Mouse (Mus musculus) liver, embryonic 13.5 days (tissue): ENCODE data around the gene Tmem240. TPM values are rescaled to one million over a fixed set of nuclear protein-coding genes. Genes with fewer than 3 reads are reported as not detected.

Experiments
- ATAC-seq: fragments of 200-750 bp; cut with Nextera tagmentation; 2 replicates; pipeline ENCODE4 v1.8.0; 2017; ENCODE audit warnings: low read depth, mild to moderate bottlenecking, moderate number of reproducible peaks, moderate library complexity
- DNase-seq: peaks from one replicate; pipeline ENCODE4 v3.0.0; 2022
- H3K27ac ChIP-seq: fragments of 300-500 bp; sonication (generic); 2 replicates; pipeline ENCODE4 v1.5.1; 2015; ENCODE audit warnings: moderate library complexity, mild to moderate bottlenecking, inconsistent platforms
- H3K27me3 ChIP-seq: fragments of 300-500 bp; sonication (generic); 2 replicates; pipeline ENCODE4 v1.6.1; 2015; ENCODE audit warnings: mild to moderate bottlenecking, inconsistent platforms
- H3K36me3 ChIP-seq: fragments of 300-500 bp; sonication (generic); 2 replicates; pipeline ENCODE4 v1.6.1; 2015; ENCODE audit warnings: mild to moderate bottlenecking, inconsistent platforms
- H3K4me1 ChIP-seq: fragments of 300-500 bp; sonication (generic); replicated peaks from 2 replicates; pipeline ENCODE4 v1.6.1; 2015; ENCODE audit warnings: inconsistent platforms
- H3K4me2 ChIP-seq: fragments of 300-500 bp; sonication (generic); 2 replicates; pipeline ENCODE4 v1.6.1; 2015; ENCODE audit warnings: inconsistent platforms, mild to moderate bottlenecking, moderate library complexity
- H3K4me3 ChIP-seq: fragments of 300-500 bp; sonication (generic); replicated peaks from 2 replicates; pipeline ENCODE4 v1.5.1; 2015; ENCODE audit warnings: mild to moderate bottlenecking, inconsistent platforms
- H3K9ac ChIP-seq: fragments of 300-500 bp; sonication (generic); 2 replicates; pipeline ENCODE4 v1.6.1; 2015; ENCODE audit warnings: mild to moderate bottlenecking, inconsistent platforms
- H3K9me3 ChIP-seq: fragments of 300-500 bp; sonication (generic); replicated peaks from 2 replicates; pipeline ENCODE4 v1.6.1; 2016; ENCODE audit warnings: inconsistent platforms
- WGBS: fragments of 180-500 bp; shearing (Covaris S2); methylation state at CpG from one replicate; pipeline ENCODE4 v1.1.7; 2015; ENCODE audit not compliant: insufficient replicate concordance; 5-methylcytosine and 5-hydroxymethylcytosine counted together
- polyA plus RNA-seq: library from polyadenylated mRNA; unstranded; fragments of >200 nt; fragmentation: Nextera tagmentation; extraction: Ambion mirVana; gene quantifications from 2 replicates; pipeline ENCODE4 v1.2.1, GENCODE M21; 2015

Gene Tmem240
- polyA plus RNA-seq, 1 experiment from 2014 or later = 0.18 TPM

DNA sequence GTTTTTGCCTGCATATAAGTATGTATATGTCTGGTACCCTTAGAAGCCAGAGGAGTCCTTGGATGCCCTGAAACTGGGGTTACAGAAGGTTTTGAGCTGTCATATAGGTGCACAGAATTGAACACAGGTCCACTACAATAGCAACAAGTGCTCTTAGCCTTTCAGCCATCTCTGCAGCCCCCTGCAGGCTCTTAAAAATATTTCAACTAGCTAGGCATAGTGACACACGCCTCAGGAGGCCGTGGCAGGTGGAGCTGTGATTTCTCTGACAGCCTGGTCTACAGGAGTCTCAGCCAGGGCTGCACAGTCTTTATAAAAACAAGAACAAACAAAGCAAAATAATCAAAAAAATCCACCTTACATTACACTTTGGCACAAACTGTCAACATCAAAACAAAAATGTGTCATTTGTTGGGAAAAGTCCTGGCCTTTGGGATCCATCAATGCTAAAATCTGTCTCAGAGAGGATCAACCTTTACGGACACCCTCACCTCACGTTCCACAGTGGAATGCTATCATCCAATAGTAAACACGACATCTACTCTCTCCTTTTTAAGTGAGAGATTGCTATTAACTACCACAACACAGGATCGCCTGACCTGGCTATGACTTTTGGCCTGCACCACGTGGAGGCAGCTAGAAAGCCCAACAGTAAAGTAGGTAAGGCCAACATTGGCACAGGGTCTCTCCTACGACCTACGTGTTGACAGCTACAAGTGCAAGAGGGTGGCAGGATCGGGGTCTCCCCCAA is 25.4 kb downstream of the Tmem240 start:
- H3K9me3 ChIP-seq = no peaks in the 10 kb centered on the region
- H3K4me1 ChIP-seq = peaks cover 40% of the 10 kb centered on the region
- peak overlapping the region; percentile 71 for H3K27ac ChIP-seq
- WGBS = 2% methylated on average over 10 of the region's 10 CpGs
- ATAC-seq (0 out of 2 replicates have a peak, but pooled peaks have one; percentile 1), DNase-seq (peak; percentile 37)
- peak overlapping the region; percentile 82 for H3K4me3 ChIP-seq
- peak overlapping the region; percentile 85 for H3K9ac ChIP-seq
- peaks cover 34% of the 10 kb centered on the region for H3K36me3 ChIP-seq
- peak overlapping the region; percentile 97 for H3K4me2 ChIP-seq
- no peaks in the 10 kb centered on the region for H3K27me3 ChIP-seq

DNA sequence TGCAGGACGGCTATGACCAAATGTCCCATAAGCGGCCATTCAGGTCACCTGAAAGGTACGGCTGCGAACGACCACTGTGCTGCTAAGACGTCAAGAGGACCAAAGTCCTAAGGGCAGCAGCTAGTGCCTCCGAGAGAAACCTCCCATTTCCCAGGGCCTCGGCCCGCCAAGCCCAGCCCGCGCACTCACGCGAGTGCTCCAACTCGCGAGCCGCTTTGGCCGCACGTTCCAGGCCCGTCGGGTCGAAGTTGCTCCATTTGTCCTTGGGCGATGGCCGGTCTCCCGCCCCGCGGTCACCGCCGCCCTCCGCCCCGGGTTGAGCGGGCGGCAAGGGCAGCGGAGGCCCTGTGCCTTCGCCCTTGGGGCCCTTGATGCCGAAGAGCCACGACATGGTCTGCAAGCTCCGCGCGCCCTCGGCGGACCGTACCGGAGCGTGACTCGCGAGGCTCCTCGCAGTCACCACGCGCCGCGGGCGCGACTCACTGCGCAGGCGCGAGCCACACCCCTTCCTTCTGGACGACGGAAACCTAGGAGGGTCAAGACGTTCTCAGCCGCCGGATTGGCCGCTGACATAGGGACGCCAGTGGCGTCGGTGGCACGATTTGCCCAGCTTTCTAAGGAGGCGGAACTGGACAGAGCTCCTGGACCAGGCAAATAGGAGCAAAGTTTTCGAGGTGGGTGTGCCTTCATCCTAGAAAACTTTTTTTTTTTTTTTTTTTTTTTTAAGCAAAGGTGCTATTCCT is 26.2 kb downstream of the Tmem240 start, which contains the start of gene Atad3a:
Gene Atad3a (minus strand): TSS at position 481 of the 743 bp plus-strand sequence.
- peak within 1 kb of the TSS; percentile 97 for H3K4me2 ChIP-seq
- peak within 1 kb of the TSS; percentile 85 for H3K9ac ChIP-seq
- ATAC-seq (peak; percentile 98), DNase-seq (peak; percentile 96)
- peak within 1 kb of the TSS; percentile 82 for H3K4me3 ChIP-seq
- H3K36me3 ChIP-seq = peaks cover 27% of the 10 kb centered on the region
- H3K27me3 ChIP-seq = no peaks in the 10 kb centered on the region
- no peaks in the 10 kb centered on the region for H3K9me3 ChIP-seq
- under 1% methylated on average over 68 of the region's 68 CpGs for WGBS
- peak within 1 kb of the TSS; percentile 71 for H3K27ac ChIP-seq
- H3K4me1 ChIP-seq = peaks cover 40% of the 10 kb centered on the region

GRCm38 (mm10) chr4:155761356-155762099 is 26.9 kb downstream of the Tmem240 start:
- peak overlapping the region; percentile 85 for H3K9ac ChIP-seq
- H3K36me3 ChIP-seq = peaks cover 19% of the 10 kb centered on the region
- ATAC-seq = no peak
- WGBS = 3% methylated on average over 28 of the region's 28 CpGs
- H3K27me3 ChIP-seq = no peaks in the 10 kb centered on the region
- H3K9me3 ChIP-seq = no peaks in the 10 kb centered on the region
- H3K4me3 ChIP-seq = peak overlapping the region; percentile 82
- DNase-seq = peak; percentile 18
- H3K27ac ChIP-seq = peak overlapping the region; percentile 48
- peaks cover 40% of the 10 kb centered on the region for H3K4me1 ChIP-seq
- H3K4me2 ChIP-seq = peak overlapping the region; percentile 97

DNA sequence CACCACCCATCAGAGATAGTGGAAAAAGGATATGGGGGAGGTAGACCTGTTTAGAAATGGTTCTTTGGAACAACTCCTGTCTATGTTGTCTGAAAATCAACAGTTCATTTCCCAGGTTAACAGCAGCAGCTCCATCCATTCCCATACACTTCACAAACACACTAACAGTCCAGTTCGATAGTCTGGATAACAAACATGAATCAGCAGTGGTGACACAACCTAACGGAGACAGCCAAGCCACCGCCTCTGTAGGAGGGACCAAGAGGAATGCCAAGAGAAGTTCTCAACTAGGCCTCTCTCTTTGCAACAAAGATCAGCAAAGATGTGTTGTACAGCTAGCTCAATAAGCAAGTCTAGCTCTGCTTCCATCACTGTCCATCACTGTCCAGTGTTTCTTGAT is 27.8 kb downstream of the Tmem240 start:
- ATAC-seq (no peak), DNase-seq (no peak)
- 63% methylated on average over 3 of the region's 3 CpGs for WGBS
- peak overlapping the region; percentile 97 for H3K4me2 ChIP-seq
- peaks cover 40% of the 10 kb centered on the region for H3K4me1 ChIP-seq
- no peaks in the 10 kb centered on the region for H3K9me3 ChIP-seq
- peak overlapping the region; percentile 82; the same call in 1 of the 2 replicates for H3K4me3 ChIP-seq
- H3K27me3 ChIP-seq = no peaks in the 10 kb centered on the region
- no peak overlapping the region; the same call in 1 of the 2 replicates for H3K9ac ChIP-seq
- no peak overlapping the region for H3K27ac ChIP-seq
- H3K36me3 ChIP-seq = peaks cover 11% of the 10 kb centered on the region

DNA sequence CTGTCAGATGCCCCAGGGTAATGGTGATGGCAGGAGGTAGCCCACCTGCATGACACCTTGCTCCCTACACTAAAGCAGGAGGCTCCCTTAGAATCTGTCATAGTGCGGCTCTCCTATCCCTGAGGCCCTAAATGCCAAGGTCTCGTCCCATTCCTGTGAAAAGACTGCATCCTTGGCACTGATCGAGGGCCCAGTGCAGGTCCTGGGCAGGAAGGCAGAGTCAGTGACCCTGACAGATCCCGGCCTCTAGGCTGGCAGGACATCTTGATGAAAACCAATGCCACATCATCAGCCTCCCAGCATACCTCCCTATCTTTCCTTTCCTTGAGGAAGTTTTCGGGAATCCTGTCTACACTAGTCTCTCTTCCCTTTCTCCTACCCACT is 34.9 kb downstream of the Tmem240 start:
- Histone ChIP-seq H3K36me3 (no peaks in the 10 kb centered on the region), H3K4me3 (peak overlapping the region; percentile 66), H3K4me1 (peaks cover 27% of the 10 kb centered on the region), H3K27me3 (peaks cover 38% of the 10 kb centered on the region), H3K4me2 (peak overlapping the region; percentile 86), H3K27ac (no peak overlapping the region), H3K9me3 (no peaks in the 10 kb centered on the region), H3K9ac (peak overlapping the region; percentile 82)
- ATAC-seq (no peak), DNase-seq (no peak)
- WGBS = 53% methylated on average over 5 of the region's 5 CpGs

GRCm38 (mm10) chr4:155769880-155770512 is 35.4 kb downstream of the Tmem240 start:
- under 1% methylated on average over 39 of the region's 39 CpGs for WGBS

GRCm38 (mm10) chr4:155770626-155771025 is 36.0 kb downstream of the Tmem240 start:
- peak overlapping the region; percentile 82 for H3K9ac ChIP-seq
- H3K9me3 ChIP-seq = no peaks in the 10 kb centered on the region
- DNase-seq (no peak), ATAC-seq (no peak)
- H3K27me3 ChIP-seq = peaks cover 50% of the 10 kb centered on the region
- peak overlapping the region; percentile 66 for H3K4me3 ChIP-seq
- H3K27ac ChIP-seq = no peak overlapping the region
- H3K36me3 ChIP-seq = no peaks in the 10 kb centered on the region
- H3K4me2 ChIP-seq = peak overlapping the region; percentile 86
- WGBS = 51% methylated on average over 24 of the region's 24 CpGs
- H3K4me1 ChIP-seq = peaks cover 37% of the 10 kb centered on the region

More at GRCm38 (mm10) chr4:155769880-155770512, 35.4 kb downstream of the Tmem240 start:
- H3K9ac ChIP-seq = peak overlapping the region; percentile 82
- H3K36me3 ChIP-seq = no peaks in the 10 kb centered on the region
- ATAC-seq (peak; percentile 86), DNase-seq (peak; percentile 82)
- peak overlapping the region; percentile 43; the same call in 1 of the 2 replicates for H3K27ac ChIP-seq
- peak overlapping the region; percentile 86 for H3K4me2 ChIP-seq
- H3K27me3 ChIP-seq = peaks cover 44% of the 10 kb centered on the region
- peak overlapping the region; percentile 66 for H3K4me3 ChIP-seq
- H3K4me1 ChIP-seq = peaks cover 32% of the 10 kb centered on the region
- H3K9me3 ChIP-seq = no peaks in the 10 kb centered on the region

DNA sequence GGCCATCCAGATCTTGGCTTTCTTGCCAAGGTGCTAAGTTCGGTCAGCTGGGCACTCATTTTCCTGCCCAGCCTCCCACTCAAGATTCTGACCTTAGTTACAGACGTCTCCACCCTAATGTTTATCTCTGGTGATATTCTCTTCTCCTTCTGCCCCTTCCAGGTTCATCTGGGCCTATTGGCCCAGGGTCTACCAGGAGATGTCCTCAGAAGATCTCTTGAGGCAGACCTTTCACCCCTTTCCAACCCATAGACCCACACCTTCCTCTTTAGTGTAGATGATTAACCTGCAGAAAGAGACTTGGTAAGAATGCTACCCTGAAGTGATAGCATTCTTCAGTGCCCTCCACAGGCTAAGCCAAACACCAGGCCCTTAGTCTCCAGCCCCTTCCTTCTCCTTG is 37.1 kb downstream of the Tmem240 start:
- peaks cover 60% of the 10 kb centered on the region for H3K27me3 ChIP-seq
- 60% methylated on average over 2 of the region's 2 CpGs for WGBS
- no peaks in the 10 kb centered on the region for H3K36me3 ChIP-seq
- H3K9me3 ChIP-seq = no peaks in the 10 kb centered on the region
- no peak overlapping the region for H3K27ac ChIP-seq
- peaks cover 41% of the 10 kb centered on the region for H3K4me1 ChIP-seq
- H3K4me3 ChIP-seq = no peak overlapping the region
- no peak overlapping the region for H3K9ac ChIP-seq
- DNase-seq = no peak
- no peak for ATAC-seq
- no peak overlapping the region for H3K4me2 ChIP-seq

DNA sequence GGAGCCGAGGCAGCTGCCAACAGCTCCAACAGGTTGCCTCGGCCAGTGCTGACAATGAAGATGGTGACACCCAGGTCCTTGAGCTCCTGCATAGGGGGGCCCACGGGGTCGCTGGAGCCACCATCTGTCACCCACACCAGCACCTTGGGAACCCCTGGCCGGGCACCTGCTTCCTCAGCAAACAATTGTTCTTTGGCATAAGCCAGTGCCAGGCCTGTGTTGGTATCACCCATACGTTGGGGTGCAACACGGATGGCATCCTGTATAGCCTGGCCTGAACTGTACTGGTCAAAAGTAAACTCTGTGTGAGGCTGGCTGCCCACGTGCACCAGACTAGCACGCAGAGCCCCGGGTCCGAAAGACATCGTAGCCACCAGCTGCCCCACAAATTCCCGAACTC is 38.2 kb downstream of the Tmem240 start:
- 73% methylated on average over 13 of the region's 13 CpGs for WGBS
- no peak overlapping the region for H3K27ac ChIP-seq
- peaks cover 64% of the 10 kb centered on the region for H3K27me3 ChIP-seq
- no peak for DNase-seq
- ATAC-seq = no peak
- H3K4me3 ChIP-seq = no peak overlapping the region
- H3K4me1 ChIP-seq = peaks cover 52% of the 10 kb centered on the region
- H3K4me2 ChIP-seq = no peak overlapping the region
- no peaks in the 10 kb centered on the region for H3K9me3 ChIP-seq
- no peaks in the 10 kb centered on the region for H3K36me3 ChIP-seq
- H3K9ac ChIP-seq = no peak overlapping the region

- Histone ChIP-seq H3K9ac (no peak overlapping the region), H3K4me2 (peak overlapping the region; percentile 67), H3K27me3 (peaks cover 64% of the 10 kb centered on the region), H3K4me1 (peaks cover 54% of the 10 kb centered on the region), H3K9me3 (no peaks in the 10 kb centered on the region), H3K27ac (no peak overlapping the region), H3K4me3 (no peak overlapping the region), H3K36me3 (no peaks in the 10 kb centered on the region)
- no peak for DNase-seq
- WGBS = 25% methylated on average over 5 of the region's 5 CpGs
- no peak for ATAC-seq
Measured at GRCm38 (mm10) chr4:155773335-155774078, 38.9 kb downstream of the Tmem240 start.
